Mouse (Mus musculus): ENCODE data around the gene Dhx29.
"Not testable (repeated sequence)": the region's sequence is repeated elsewhere in the genome, so short reads cannot be mapped to it uniquely, and the experiment has no call there.

Gene Dhx29

GRCm38 (mm10) chr13:112987991-112988390, 60.7 kb downstream of the Dhx29 start:
- DNase-seq = no peak

- DNase-seq = no peak
These were observed 61.6 kb downstream of the Dhx29 start for GRCm38 (mm10) chr13:112988866-112989265.

GRCm38 (mm10) chr13:112989541-112989940, 62.3 kb downstream of the Dhx29 start:
- no peak for DNase-seq

- DNase-seq = no peak
These were observed 63.1 kb downstream of the Dhx29 start for GRCm38 (mm10) chr13:112990346-112990745.

GRCm38 (mm10) chr13:112993531-112994152, 66.4 kb downstream of the Dhx29 start, which contains the start of gene Mcidas:
Gene Mcidas, plus strand, starts transcription at chr13:112993845.
- DNase-seq = no peak

- peak; percentile 41 for DNase-seq
These were observed 66.9 kb downstream of the Dhx29 start for GRCm38 (mm10) chr13:112994191-112994590.

- no peak for DNase-seq
These were observed 69.2 kb downstream of the Dhx29 start for GRCm38 (mm10) chr13:112996407-112996806.

GRCm38 (mm10) chr13:112997369-112997768, 70.1 kb downstream of the Dhx29 start:
- DNase-seq = no peak

GRCm38 (mm10) chr13:112998427-112999201, 71.4 kb downstream of the Dhx29 start:
- no peak for DNase-seq

GRCm38 (mm10) chr13:113000090-113000489, 72.8 kb downstream of the Dhx29 start:
- DNase-seq = no peak

- no peak for DNase-seq
These were observed 73.5 kb downstream of the Dhx29 start for GRCm38 (mm10) chr13:113000576-113001318.

GRCm38 (mm10) chr13:113012683-113013082, 85.4 kb downstream of the Dhx29 start:
- no peak for DNase-seq

- DNase-seq = not testable (repeated sequence)
These were observed 86.1 kb downstream of the Dhx29 start for GRCm38 (mm10) chr13:113013174-113013953.

Data from cerebellum, adult 11 months (tissue).